Mouse (Mus musculus): Measurements from ENCODE around the gene Lamb3. TPM values are rescaled to one million over a fixed set of nuclear protein-coding genes. Genes with fewer than 3 reads are reported as not detected.

Gene Lamb3
- polyA plus RNA-seq, 1 experiment: 2.7 TPM

- Histone ChIP-seq H3K27me3 (replicated peaks; ENCODE audit: control insufficient read depth, insufficient read depth, low read length) (no peaks in the 10 kb centered on the region), H3K4me3 (ENCODE audit: insufficient read depth, low read depth, low read length) (no peak overlapping the region), H3K4me1 (ENCODE audit: control insufficient read depth, insufficient read depth, low read length) (no peaks in the 10 kb centered on the region), H3K36me3 (ENCODE audit: control insufficient read depth, insufficient read depth, low read length) (no peaks in the 10 kb centered on the region), H3K27ac (ENCODE audit: insufficient read depth, low read depth, low read length) (no peak overlapping the region)
- WGBS: 70% methylated on average over 9 of the region's 9 CpGs
- no peak for TF ChIP-seq CTCF (conservative IDR thresholded peaks at IDR 0.05; ENCODE audit: insufficient read depth, insufficient read length, low read depth, low read length)
- no peak for TF ChIP-seq POLR2A (IDR thresholded peaks at IDR 0.05; ENCODE audit: low read depth, low read length)
- no peak for DNase-seq
These were observed 129.5 kb downstream of the Lamb3 start for GRCm38 (mm10) chr1:193337018-193337321.

- H3K27me3 ChIP-seq (replicated peaks; ENCODE audit: control insufficient read depth, insufficient read depth, low read length): no peaks in the 10 kb centered on the region
- no peak overlapping the region for H3K4me3 ChIP-seq (ENCODE audit: insufficient read depth, low read depth, low read length)
- 80% methylated on average over 4 of the region's 4 CpGs for WGBS
- H3K27ac ChIP-seq (ENCODE audit: insufficient read depth, low read depth, low read length): no peak overlapping the region
- DNase-seq: no peak
- TF ChIP-seq CTCF (conservative IDR thresholded peaks at IDR 0.05; ENCODE audit: insufficient read depth, insufficient read length, low read depth, low read length) (no peak), POLR2A (IDR thresholded peaks at IDR 0.05; ENCODE audit: low read depth, low read length) (no peak)
- no peaks in the 10 kb centered on the region for H3K36me3 ChIP-seq (ENCODE audit: control insufficient read depth, insufficient read depth, low read length)
- H3K4me1 ChIP-seq (ENCODE audit: control insufficient read depth, insufficient read depth, low read length): no peaks in the 10 kb centered on the region
These were observed 130.3 kb downstream of the Lamb3 start for GRCm38 (mm10) chr1:193337787-193338310.

- DNase-seq: no peak
- Histone ChIP-seq H3K27me3 (replicated peaks; ENCODE audit: control insufficient read depth, insufficient read depth, low read length) (no peaks in the 10 kb centered on the region), H3K4me1 (ENCODE audit: control insufficient read depth, insufficient read depth, low read length) (no peaks in the 10 kb centered on the region), H3K4me3 (ENCODE audit: insufficient read depth, low read depth, low read length) (no peak overlapping the region), H3K36me3 (ENCODE audit: control insufficient read depth, insufficient read depth, low read length) (no peaks in the 10 kb centered on the region), H3K27ac (ENCODE audit: insufficient read depth, low read depth, low read length) (no peak overlapping the region)
- 82% methylated on average over 9 of the region's 9 CpGs for WGBS
- TF ChIP-seq POLR2A (IDR thresholded peaks at IDR 0.05; ENCODE audit: low read depth, low read length): no peak
- TF ChIP-seq CTCF (conservative IDR thresholded peaks at IDR 0.05; ENCODE audit: insufficient read depth, insufficient read length, low read depth, low read length): no peak
These were observed 131.0 kb downstream of the Lamb3 start for GRCm38 (mm10) chr1:193338363-193338995.

GRCm38 (mm10) chr1:193342198-193342946, 134.9 kb downstream of the Lamb3 start:
- Histone ChIP-seq H3K27me3 (replicated peaks; ENCODE audit: control insufficient read depth, insufficient read depth, low read length) (no peaks in the 10 kb centered on the region), H3K27ac (ENCODE audit: insufficient read depth, low read depth, low read length) (no peak overlapping the region), H3K4me1 (ENCODE audit: control insufficient read depth, insufficient read depth, low read length) (no peaks in the 10 kb centered on the region), H3K4me3 (ENCODE audit: insufficient read depth, low read depth, low read length) (no peak overlapping the region), H3K36me3 (ENCODE audit: control insufficient read depth, insufficient read depth, low read length) (no peaks in the 10 kb centered on the region)
- TF ChIP-seq POLR2A (IDR thresholded peaks at IDR 0.05; ENCODE audit: low read depth, low read length): no peak
- no peak for TF ChIP-seq CTCF (conservative IDR thresholded peaks at IDR 0.05; ENCODE audit: insufficient read depth, insufficient read length, low read depth, low read length)
- 87% methylated on average over 5 of the region's 5 CpGs for WGBS
- DNase-seq: no peak

GRCm38 (mm10) chr1:193343853-193344252, 136.4 kb downstream of the Lamb3 start:
- no peak overlapping the region for H3K4me3 ChIP-seq (ENCODE audit: insufficient read depth, low read depth, low read length)
- no peaks in the 10 kb centered on the region for H3K27me3 ChIP-seq (replicated peaks; ENCODE audit: control insufficient read depth, insufficient read depth, low read length)
- WGBS: 70% methylated on average over 4 of the region's 4 CpGs
- DNase-seq: no peak
- TF ChIP-seq POLR2A (IDR thresholded peaks at IDR 0.05; ENCODE audit: low read depth, low read length) (no peak), CTCF (conservative IDR thresholded peaks at IDR 0.05; ENCODE audit: insufficient read depth, insufficient read length, low read depth, low read length) (no peak)
- H3K36me3 ChIP-seq (ENCODE audit: control insufficient read depth, insufficient read depth, low read length): no peaks in the 10 kb centered on the region
- no peaks in the 10 kb centered on the region for H3K4me1 ChIP-seq (ENCODE audit: control insufficient read depth, insufficient read depth, low read length)
- H3K27ac ChIP-seq (ENCODE audit: insufficient read depth, low read depth, low read length): no peak overlapping the region

GRCm38 (mm10) chr1:193344976-193345375, 137.5 kb downstream of the Lamb3 start:
- Histone ChIP-seq H3K4me3 (ENCODE audit: insufficient read depth, low read depth, low read length) (no peak overlapping the region), H3K27ac (ENCODE audit: insufficient read depth, low read depth, low read length) (no peak overlapping the region), H3K36me3 (ENCODE audit: control insufficient read depth, insufficient read depth, low read length) (no peaks in the 10 kb centered on the region), H3K4me1 (ENCODE audit: control insufficient read depth, insufficient read depth, low read length) (no peaks in the 10 kb centered on the region), H3K27me3 (replicated peaks; ENCODE audit: control insufficient read depth, insufficient read depth, low read length) (no peaks in the 10 kb centered on the region)
- 32% methylated on average over 2 of the region's 2 CpGs for WGBS
- TF ChIP-seq POLR2A (IDR thresholded peaks at IDR 0.05; ENCODE audit: low read depth, low read length): no peak
- no peak for TF ChIP-seq CTCF (conservative IDR thresholded peaks at IDR 0.05; ENCODE audit: insufficient read depth, insufficient read length, low read depth, low read length)
- DNase-seq: no peak

- WGBS: 61% methylated on average over 3 of the region's 3 CpGs
These were observed 139.4 kb downstream of the Lamb3 start for GRCm38 (mm10) chr1:193346908-193347307.

More at GRCm38 (mm10) chr1:193346908-193347307, 139.4 kb downstream of the Lamb3 start:
- H3K4me1 ChIP-seq (ENCODE audit: control insufficient read depth, insufficient read depth, low read length): peaks cover 3% of the 10 kb centered on the region; the same call in 1 of the 2 replicates
- TF ChIP-seq CTCF (conservative IDR thresholded peaks at IDR 0.05; ENCODE audit: insufficient read depth, insufficient read length, low read depth, low read length) (no peak), POLR2A (IDR thresholded peaks at IDR 0.05; ENCODE audit: low read depth, low read length) (no peak)
- no peaks in the 10 kb centered on the region for H3K27me3 ChIP-seq (replicated peaks; ENCODE audit: control insufficient read depth, insufficient read depth, low read length)
- H3K27ac ChIP-seq (ENCODE audit: insufficient read depth, low read depth, low read length): no peak overlapping the region
- H3K4me3 ChIP-seq (ENCODE audit: insufficient read depth, low read depth, low read length): no peak overlapping the region
- H3K36me3 ChIP-seq (ENCODE audit: control insufficient read depth, insufficient read depth, low read length): no peaks in the 10 kb centered on the region
- DNase-seq: no peak
